Mouse (Mus musculus) myocyte (in vitro differentiated cells): ENCODE measurements around the gene Mtx1.
A peak's percentile ranks its signal among the peaks of the same experiment; 100 is the strongest.

ENCODE experiments used
- CEBPB ChIP-seq: IDR thresholded peaks from 2 replicates; pipeline ENCODE4 v1.6.1; 2011; ENCODE audit warnings: mild to moderate bottlenecking, moderate library complexity; ENCODE audit not compliant: poor library complexity, insufficient read depth, severe bottlenecking
- E2F4 ChIP-seq: IDR thresholded peaks from one replicate; pipeline ENCODE4 v1.6.1; 2011; ENCODE audit warnings: mild to moderate bottlenecking, control low read depth, moderate library complexity; ENCODE audit not compliant: insufficient read depth
- MAX ChIP-seq: IDR thresholded peaks from one replicate; pipeline ENCODE4 v1.6.1; 2011; ENCODE audit warnings: low read depth, mild to moderate bottlenecking, control low read depth
- MYOD1 ChIP-seq, 3 experiments: IDR thresholded peaks; one replicate each; pipeline ENCODE4 v1.6.1; 2011; ENCODE audit warnings: control low read depth in 2 of 3, low read depth in 2 of 3, mild to moderate bottlenecking in 2 of 3, moderate library complexity in 1 of 3; ENCODE audit not compliant: insufficient read length in 2 of 3, control insufficient read depth in 1 of 3
- MYOG ChIP-seq, 3 experiments: IDR thresholded peaks; one replicate each; pipeline ENCODE4 v1.6.1; 2011; ENCODE audit warnings: control low read depth in 2 of 3, low read depth in 2 of 3, mild to moderate bottlenecking in 2 of 3; ENCODE audit not compliant: insufficient read length in 2 of 3, control insufficient read depth in 1 of 3, insufficient read depth in 1 of 3
- POLR2A ChIP-seq: IDR thresholded peaks from one replicate; pipeline ENCODE4 v1.6.1; 2011; ENCODE audit warnings: low read depth, mild to moderate bottlenecking, control low read depth, moderate library complexity; ENCODE audit not compliant: insufficient read length
- POLR2AphosphoS2 ChIP-seq: IDR thresholded peaks from one replicate; pipeline ENCODE4 v1.6.1; 2011; ENCODE audit warnings: low read depth, control low read depth; ENCODE audit not compliant: insufficient read length
- REST ChIP-seq: IDR thresholded peaks from one replicate; pipeline ENCODE4 v1.6.1; 2011; ENCODE audit warnings: mild to moderate bottlenecking, control low read depth, moderate library complexity; ENCODE audit not compliant: insufficient read depth, insufficient read length
- SRF ChIP-seq: IDR thresholded peaks from one replicate; pipeline ENCODE4 v1.6.1; 2011; ENCODE audit warnings: low read depth; ENCODE audit not compliant: control insufficient read depth, insufficient read length
- TCF12 ChIP-seq: IDR thresholded peaks from one replicate; pipeline ENCODE4 v1.6.1; 2011; ENCODE audit warnings: mild to moderate bottlenecking, control low read depth; ENCODE audit not compliant: poor library complexity, insufficient read depth, severe bottlenecking
- TCF3 ChIP-seq: IDR thresholded peaks from one replicate; pipeline ENCODE4 v1.6.1; 2011; ENCODE audit warnings: low read depth, control low read depth; ENCODE audit not compliant: insufficient read length
- USF1 ChIP-seq: IDR thresholded peaks from one replicate; pipeline ENCODE4 v1.6.1; 2011; ENCODE audit warnings: low read depth, mild to moderate bottlenecking, control low read depth, moderate library complexity

DNA sequence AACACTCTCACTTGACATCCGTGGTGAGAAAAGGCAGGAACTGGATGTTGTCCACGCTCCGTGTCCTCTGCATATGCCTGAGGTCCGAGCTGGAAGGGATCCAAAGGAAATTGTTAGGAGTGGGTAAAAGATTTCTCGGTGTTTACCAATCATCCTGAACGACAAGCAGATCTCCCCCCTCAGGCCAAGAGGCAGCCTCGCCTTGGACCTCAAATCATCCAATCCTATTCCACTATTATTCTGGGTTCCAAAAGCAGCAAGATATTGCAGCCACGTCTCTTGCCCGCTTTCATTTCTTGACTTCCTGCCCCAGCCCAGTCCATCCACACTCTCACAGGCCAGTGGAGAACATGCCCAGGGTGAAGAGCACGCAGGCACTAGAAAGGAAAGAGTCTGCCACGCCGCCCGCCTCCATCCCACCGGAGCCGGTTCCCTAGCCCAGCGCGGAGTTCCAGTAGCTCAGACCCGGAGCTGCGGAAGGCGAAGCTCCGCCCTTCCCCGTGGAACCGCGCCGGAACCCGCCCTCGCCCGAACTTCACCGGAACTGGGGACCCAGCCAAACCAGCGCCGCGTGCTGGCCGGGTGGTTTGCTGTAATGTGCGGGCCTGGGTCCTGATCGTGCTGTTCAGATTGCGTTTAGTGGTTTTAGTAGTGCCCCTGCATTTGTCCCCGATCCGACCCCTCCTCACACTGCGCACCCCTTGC lies 43.3 kb upstream of the Mtx1 start, which contains the start of gene Slc50a1:
- TF ChIP-seq POLR2A (peak; percentile 81), E2F4 (no peak), MYOD1 (IDR thresholded peaks at IDR 0.05; ENCODE audit: control insufficient read depth in 1 of 3, insufficient read length in 2 of 3, low read depth in 2 of 3) (no peak), TCF12 (no peak), SRF (no peak), MAX (no peak), CEBPB (no peak), USF1 (no peak), TCF3 (no peak), POLR2AphosphoS2 (peak; percentile 86), MYOG (IDR thresholded peaks at IDR 0.05; ENCODE audit: control insufficient read depth in 1 of 3, insufficient read depth in 1 of 3, insufficient read length in 2 of 3, low read depth in 2 of 3) (peak in 1 of 3 experiments; percentile 7), REST (no peak)
